Mouse (Mus musculus): Measurements from ENCODE around the gene Snrpd2. TPM values are rescaled to one million over a fixed set of nuclear protein-coding genes. Genes with fewer than 3 reads are reported as not detected.

Gene Snrpd2
- polyA plus RNA-seq, 1 experiment from 2014 or later = 158 TPM

- peak overlapping the region; percentile 46 for H3K9ac ChIP-seq
- under 1% methylated on average over 39 of the region's 39 CpGs for WGBS
- peak; percentile 86 for TF ChIP-seq CTCF (IDR thresholded peaks at IDR 0.05; ENCODE audit: low read depth)
These were observed 18.1 kb upstream of the Snrpd2 start for GRCm38 (mm10) chr7:19131324-19131848.

GRCm38 (mm10) chr7:19136168-19136567 lies 13.4 kb upstream of the Snrpd2 start:
- Histone ChIP-seq H3K36me3 (ENCODE audit: insufficient read depth) (peaks cover 56% of the 10 kb centered on the region), H3K4me1 (ENCODE audit: insufficient read depth) (no peaks in the 10 kb centered on the region), H3K4me3 (ENCODE audit: low read depth, low read length) (no peak overlapping the region), H3K9me3 (ENCODE audit: low read depth, low read length) (no peaks in the 10 kb centered on the region), H3K27ac (ENCODE audit: low read depth) (no peak overlapping the region), H3K27me3 (ENCODE audit: insufficient read depth, low read length) (no peaks in the 10 kb centered on the region), H3K9ac (no peak overlapping the region), H3K4me2 (no peak overlapping the region)
- 91% methylated on average over 13 of the region's 13 CpGs for WGBS
- DNase-seq (no peak), ATAC-seq (ENCODE audit: insufficient read depth) (no peak)
- no peak for TF ChIP-seq CTCF (IDR thresholded peaks at IDR 0.05; ENCODE audit: low read depth)

More at GRCm38 (mm10) chr7:19131324-19131848, 18.1 kb upstream of the Snrpd2 start:
- H3K9me3 ChIP-seq (ENCODE audit: low read depth, low read length) = no peaks in the 10 kb centered on the region
- peak overlapping the region; percentile 66 for H3K4me2 ChIP-seq
- H3K4me1 ChIP-seq (ENCODE audit: insufficient read depth) = no peaks in the 10 kb centered on the region
- peak overlapping the region; percentile 36 for H3K4me3 ChIP-seq (ENCODE audit: low read depth, low read length)
- peak overlapping the region; percentile 62; the same call in 1 of the 2 replicates for H3K27ac ChIP-seq (ENCODE audit: low read depth)
- H3K27me3 ChIP-seq (ENCODE audit: insufficient read depth, low read length) = no peaks in the 10 kb centered on the region
- H3K36me3 ChIP-seq (ENCODE audit: insufficient read depth) = peaks cover 23% of the 10 kb centered on the region
- DNase-seq = peak; percentile 98
- peak; percentile 99 for ATAC-seq (ENCODE audit: insufficient read depth)

- Histone ChIP-seq H3K9ac (no peak overlapping the region), H3K9me3 (ENCODE audit: low read depth, low read length) (no peaks in the 10 kb centered on the region), H3K27ac (ENCODE audit: low read depth) (no peak overlapping the region), H3K36me3 (ENCODE audit: insufficient read depth) (peaks cover 56% of the 10 kb centered on the region), H3K27me3 (ENCODE audit: insufficient read depth, low read length) (no peaks in the 10 kb centered on the region), H3K4me2 (no peak overlapping the region), H3K4me1 (ENCODE audit: insufficient read depth) (no peaks in the 10 kb centered on the region), H3K4me3 (ENCODE audit: low read depth, low read length) (no peak overlapping the region)
- 89% methylated on average over 38 of the region's 38 CpGs for WGBS
- ATAC-seq (ENCODE audit: insufficient read depth) = peak; percentile 13; the same call in 1 of the 2 replicates
- no peak for TF ChIP-seq CTCF (IDR thresholded peaks at IDR 0.05; ENCODE audit: low read depth)
- DNase-seq = no peak
These were observed 12.7 kb upstream of the Snrpd2 start for GRCm38 (mm10) chr7:19136673-19137334.

GRCm38 (mm10) chr7:19137380-19137779 lies 12.1 kb upstream of the Snrpd2 start:
- Histone ChIP-seq H3K9me3 (ENCODE audit: low read depth, low read length) (no peaks in the 10 kb centered on the region), H3K27ac (ENCODE audit: low read depth) (no peak overlapping the region), H3K4me2 (no peak overlapping the region), H3K36me3 (ENCODE audit: insufficient read depth) (peaks cover 56% of the 10 kb centered on the region), H3K9ac (no peak overlapping the region), H3K4me1 (ENCODE audit: insufficient read depth) (no peaks in the 10 kb centered on the region), H3K4me3 (ENCODE audit: low read depth, low read length) (no peak overlapping the region), H3K27me3 (ENCODE audit: insufficient read depth, low read length) (no peaks in the 10 kb centered on the region)
- peak; percentile 74 for DNase-seq
- no peak for ATAC-seq (ENCODE audit: insufficient read depth)
- WGBS = 43% methylated on average over 5 of the region's 5 CpGs
- TF ChIP-seq CTCF (IDR thresholded peaks at IDR 0.05; ENCODE audit: low read depth) = peak; percentile 57

GRCm38 (mm10) chr7:19146793-19147192 lies 2.7 kb upstream of the Snrpd2 start:
- 81% methylated on average over 10 of the region's 10 CpGs for WGBS

GRCm38 (mm10) chr7:19147497-19148045 lies 2.0 kb upstream of the Snrpd2 start:
- H3K9me3 ChIP-seq (ENCODE audit: low read depth, low read length) = no peaks in the 10 kb centered on the region
- TF ChIP-seq CTCF (IDR thresholded peaks at IDR 0.05; ENCODE audit: low read depth) = no peak
- no peak overlapping the region for H3K9ac ChIP-seq
- H3K4me2 ChIP-seq = peak overlapping the region; percentile 81
- H3K27me3 ChIP-seq (ENCODE audit: insufficient read depth, low read length) = no peaks in the 10 kb centered on the region
- 45% methylated on average over 6 of the region's 6 CpGs for WGBS
- DNase-seq (peak; percentile 34), ATAC-seq (ENCODE audit: insufficient read depth) (no peak)
- H3K36me3 ChIP-seq (ENCODE audit: insufficient read depth) = peaks cover 18% of the 10 kb centered on the region
- H3K27ac ChIP-seq (ENCODE audit: low read depth) = no peak overlapping the region
- peaks cover 12% of the 10 kb centered on the region for H3K4me1 ChIP-seq (ENCODE audit: insufficient read depth)
- H3K4me3 ChIP-seq (ENCODE audit: low read depth, low read length) = no peak overlapping the region

More at GRCm38 (mm10) chr7:19146793-19147192, 2.7 kb upstream of the Snrpd2 start:
- no peak for DNase-seq
- H3K9ac ChIP-seq = no peak overlapping the region
- no peak overlapping the region for H3K4me3 ChIP-seq (ENCODE audit: low read depth, low read length)
- H3K4me1 ChIP-seq (ENCODE audit: insufficient read depth) = peaks cover 12% of the 10 kb centered on the region
- no peak for ATAC-seq (ENCODE audit: insufficient read depth)
- H3K9me3 ChIP-seq (ENCODE audit: low read depth, low read length) = no peaks in the 10 kb centered on the region
- no peak overlapping the region for H3K4me2 ChIP-seq
- H3K36me3 ChIP-seq (ENCODE audit: insufficient read depth) = peaks cover 10% of the 10 kb centered on the region; the same call in 1 of the 2 replicates
- no peak overlapping the region for H3K27ac ChIP-seq (ENCODE audit: low read depth)
- no peaks in the 10 kb centered on the region for H3K27me3 ChIP-seq (ENCODE audit: insufficient read depth, low read length)
- TF ChIP-seq CTCF (IDR thresholded peaks at IDR 0.05; ENCODE audit: low read depth) = no peak

GRCm38 (mm10) chr7:19148180-19148874 lies 1.2 kb upstream of the Snrpd2 start:
- DNase-seq (no peak), ATAC-seq (ENCODE audit: insufficient read depth) (no peak)
- Histone ChIP-seq H3K4me1 (ENCODE audit: insufficient read depth) (peaks cover 12% of the 10 kb centered on the region), H3K4me3 (ENCODE audit: low read depth, low read length) (peak overlapping the region; percentile 56), H3K9ac (peak overlapping the region; percentile 58), H3K27me3 (ENCODE audit: insufficient read depth, low read length) (no peaks in the 10 kb centered on the region), H3K27ac (ENCODE audit: low read depth) (peak overlapping the region; percentile 30; the same call in 1 of the 2 replicates), H3K9me3 (ENCODE audit: low read depth, low read length) (no peaks in the 10 kb centered on the region), H3K36me3 (ENCODE audit: insufficient read depth) (peaks cover 26% of the 10 kb centered on the region), H3K4me2 (peak overlapping the region; percentile 81)
- 13% methylated on average over 20 of the region's 20 CpGs for WGBS
- no peak for TF ChIP-seq CTCF (IDR thresholded peaks at IDR 0.05; ENCODE audit: low read depth)
